Mouse (Mus musculus) urinary bladder, adult 2 months (tissue): ENCODE data around the gene Grem1. TPM values are rescaled to one million over a fixed set of nuclear protein-coding genes. Genes with fewer than 3 reads are reported as not detected.

Experiments used
- DNase-seq: peaks from one replicate; pipeline ENCODE4 v3.0.0; 2022; ENCODE audit warnings: low spot score
- polyA plus RNA-seq: library from polyadenylated mRNA; depleted of rRNA; stranded (reverse); fragments of >200 nt; gene quantifications from 2 replicates; pipeline ENCODE4 v1.2.3, GENCODE M21; 2012; rRNA removed

Grem1 gene
- polyA plus RNA-seq, 1 experiment = 0.07 TPM

DNA sequence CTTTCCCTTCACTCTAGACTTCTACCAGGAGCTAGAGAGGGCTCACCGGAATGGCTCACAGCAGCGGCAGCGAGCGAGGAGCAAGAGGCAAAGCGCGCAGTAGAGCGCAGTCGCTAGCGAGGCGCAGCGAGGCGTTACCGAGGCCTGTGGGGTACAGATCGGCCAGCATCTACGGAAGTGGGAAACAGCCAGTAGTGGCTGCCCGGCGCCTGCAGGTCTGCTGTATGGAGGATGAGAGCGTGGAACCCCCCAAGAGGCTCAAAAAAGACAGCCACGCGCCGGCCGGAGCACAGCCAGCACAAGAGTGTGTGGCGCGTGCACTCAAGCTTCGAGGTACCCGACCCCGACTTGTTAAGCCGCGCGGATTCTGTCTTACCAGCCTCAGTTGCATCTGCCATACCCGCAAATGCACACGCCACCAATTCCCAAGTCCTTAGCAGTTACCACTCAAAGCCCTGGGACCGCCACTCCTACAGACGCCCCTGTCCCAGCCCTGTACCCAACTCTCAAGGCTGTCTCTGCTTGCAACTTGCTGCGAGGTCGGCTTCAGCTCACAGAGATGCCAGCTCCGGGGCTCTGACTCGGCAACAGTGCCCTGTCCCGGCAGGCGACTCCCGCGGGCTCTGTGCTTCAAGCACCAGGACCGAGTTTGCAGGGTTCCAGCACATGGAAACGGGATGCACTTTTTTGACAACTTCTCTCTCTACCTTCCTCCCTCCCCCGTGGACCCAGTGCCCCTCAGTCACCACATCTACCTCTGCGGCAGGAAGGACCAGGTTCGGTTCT is 728 bp downstream of the Grem1 start:
- DNase-seq = no peak

DNA sequence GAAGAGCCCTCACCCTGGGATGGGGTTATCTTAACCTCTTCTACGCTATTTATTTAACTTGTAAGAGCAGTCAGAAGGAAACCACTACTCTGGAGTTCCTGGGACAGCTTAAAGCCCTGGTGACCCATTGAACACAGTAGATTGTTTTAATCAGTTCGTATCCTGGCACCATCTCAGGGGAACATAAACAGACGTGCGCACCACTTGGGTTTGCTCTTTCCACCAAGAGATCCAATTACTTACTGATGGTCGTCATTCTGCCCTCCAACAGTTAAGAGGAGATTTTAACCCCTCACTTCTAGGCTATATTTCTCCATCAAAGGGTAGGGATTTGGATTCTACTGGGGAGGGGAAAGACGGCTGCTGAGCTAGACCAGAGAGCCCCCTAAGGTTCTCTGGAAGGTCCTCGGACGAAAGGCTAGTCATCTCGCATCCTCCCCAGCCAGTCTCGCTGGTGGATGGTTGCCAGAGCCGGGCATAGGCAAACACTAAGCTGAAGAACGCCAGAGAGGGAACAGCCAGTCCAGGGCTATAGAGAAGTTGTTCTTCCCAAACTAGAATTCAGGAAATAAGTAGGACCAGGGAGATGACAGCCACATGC is 1.4 kb downstream of the Grem1 start:
- no peak for DNase-seq

DNA sequence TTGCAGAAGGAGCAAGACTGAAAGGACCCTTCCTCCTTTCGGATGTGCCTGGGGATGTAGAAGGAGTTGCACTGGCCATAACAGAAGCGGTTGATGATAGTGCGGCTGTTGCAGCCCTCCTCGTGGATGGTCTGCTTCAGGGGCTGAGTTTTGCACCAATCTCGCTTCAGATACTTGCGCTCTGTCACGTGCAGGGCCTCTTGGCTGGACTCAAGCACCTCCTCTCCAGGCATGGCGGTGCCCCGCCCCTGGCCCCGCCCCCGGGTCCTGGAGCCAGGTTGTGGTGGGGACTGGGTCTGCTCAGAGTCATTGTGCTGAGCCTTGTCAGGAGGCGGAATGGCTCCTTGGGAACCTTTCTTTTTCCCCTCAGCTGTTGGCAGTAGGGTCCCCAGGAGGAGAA is 8.7 kb downstream of the Grem1 start:
- DNase-seq = no peak

DNA sequence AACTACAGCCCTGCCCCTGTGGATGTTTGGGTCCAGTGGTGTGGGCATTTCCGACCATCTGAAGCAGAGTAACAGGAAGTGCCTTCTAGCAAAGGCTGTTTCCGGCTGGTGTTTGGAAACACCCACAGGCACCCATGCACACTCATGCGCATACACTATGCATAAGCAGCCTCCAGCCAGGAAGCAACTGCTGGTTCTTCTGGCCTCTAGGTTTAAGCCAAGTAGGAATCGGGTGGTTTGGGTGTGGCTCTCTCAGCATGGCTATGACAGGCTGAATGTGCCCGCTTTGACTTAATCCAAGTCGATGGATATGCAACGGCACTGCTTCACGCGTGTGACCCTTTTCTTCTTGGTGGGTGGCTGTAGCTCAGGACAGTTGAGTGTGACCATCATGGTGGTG is 9.1 kb downstream of the Grem1 start:
- DNase-seq = no peak

DNA sequence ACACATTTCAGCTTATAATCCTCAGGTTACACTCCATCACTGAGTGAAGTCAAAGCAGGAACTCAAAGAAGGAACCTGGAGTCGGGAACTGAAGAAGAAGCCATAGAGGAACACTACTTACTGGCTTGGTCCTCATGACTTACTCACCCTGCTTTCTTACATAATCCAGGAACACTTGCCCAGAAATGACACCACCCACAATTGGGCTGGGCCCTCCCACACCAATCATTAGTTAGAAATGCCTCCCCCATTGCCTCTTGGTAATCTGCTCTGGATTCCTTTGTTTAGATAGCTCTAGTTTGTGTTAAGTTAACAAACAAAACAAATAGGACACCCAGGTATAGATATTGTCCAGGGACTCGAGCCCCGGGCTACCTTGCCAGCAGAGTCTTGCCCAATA is 29.9 kb downstream of the Grem1 start:
- no peak for DNase-seq

DNA sequence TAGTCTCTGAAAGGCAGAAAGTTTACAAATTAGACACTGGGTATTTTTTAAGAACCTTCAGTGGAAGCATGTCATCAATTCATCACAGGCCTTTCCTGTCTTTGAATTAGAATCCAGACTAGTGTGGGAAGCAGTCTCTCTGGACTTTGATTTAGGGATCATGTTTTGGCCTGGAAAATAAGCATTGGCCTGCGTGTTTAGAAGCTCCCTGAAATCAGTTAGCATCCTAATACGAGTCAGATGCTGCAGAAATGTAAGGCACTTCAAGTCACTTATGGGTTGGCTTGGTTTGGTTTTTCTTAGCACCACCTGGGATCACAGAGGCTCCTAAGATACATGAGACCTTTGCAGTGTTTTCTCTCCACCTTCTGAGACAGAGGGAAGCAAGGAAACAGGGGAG is 43.6 kb downstream of the Grem1 start:
- no peak for DNase-seq

DNA sequence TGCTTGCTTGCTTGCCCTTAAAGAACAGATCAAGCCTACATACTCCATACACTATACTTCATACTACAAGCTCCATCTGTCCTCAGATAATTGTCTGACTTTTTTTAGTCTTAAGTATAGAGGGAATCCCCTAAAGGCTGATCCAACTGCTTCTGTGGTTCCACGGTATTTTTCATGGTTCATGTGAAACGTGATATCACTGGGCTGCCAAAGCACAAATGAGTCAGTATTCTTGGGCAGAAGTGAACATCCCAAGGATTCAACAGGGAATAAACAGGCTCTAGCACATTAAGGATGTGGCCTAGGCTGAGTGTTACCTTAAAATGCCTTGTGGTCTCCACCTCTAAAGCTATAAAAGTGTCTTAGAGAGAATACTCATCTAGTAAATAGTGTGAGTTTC is 45.0 kb downstream of the Grem1 start:
- DNase-seq = no peak

DNA sequence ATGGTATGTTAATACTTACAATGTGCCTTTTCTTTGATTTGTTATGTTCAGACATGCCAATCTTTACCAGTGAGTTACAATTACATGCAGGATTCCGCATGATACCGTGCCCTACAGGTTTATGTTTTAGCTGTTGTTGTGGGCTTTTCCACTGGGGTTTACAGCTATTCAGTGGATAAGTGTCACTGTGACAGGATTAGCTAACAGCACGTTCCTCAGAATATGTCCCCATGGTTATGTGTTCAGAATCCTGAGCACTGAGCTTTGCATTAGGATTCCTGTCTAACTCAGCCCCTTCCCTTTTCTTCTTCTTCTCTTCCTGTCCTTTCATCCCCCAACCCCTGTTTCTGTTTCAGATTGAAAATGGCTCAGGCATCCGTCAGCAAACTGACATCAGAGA is 50.9 kb downstream of the Grem1 start:
- DNase-seq = no peak

DNA sequence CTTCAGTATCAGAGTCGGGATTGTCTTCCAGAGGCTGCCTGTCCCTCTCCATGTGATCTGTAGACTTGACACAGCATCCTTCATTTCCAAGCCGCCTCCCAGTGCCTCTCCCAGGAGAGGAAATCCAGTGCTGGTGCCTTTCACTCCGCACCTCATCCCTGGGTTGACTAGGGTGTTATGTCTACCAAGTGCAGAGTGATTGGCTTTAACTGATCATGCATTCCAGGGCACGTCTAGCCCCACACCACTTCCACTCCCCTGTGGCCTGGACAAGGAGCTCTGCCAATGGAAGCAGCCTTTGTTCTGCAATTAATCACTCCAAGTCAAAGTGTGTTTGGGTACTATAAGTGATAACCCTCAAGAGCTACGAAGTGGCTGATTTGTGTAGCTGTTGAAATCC is 56.9 kb downstream of the Grem1 start:
- DNase-seq = no peak

DNA sequence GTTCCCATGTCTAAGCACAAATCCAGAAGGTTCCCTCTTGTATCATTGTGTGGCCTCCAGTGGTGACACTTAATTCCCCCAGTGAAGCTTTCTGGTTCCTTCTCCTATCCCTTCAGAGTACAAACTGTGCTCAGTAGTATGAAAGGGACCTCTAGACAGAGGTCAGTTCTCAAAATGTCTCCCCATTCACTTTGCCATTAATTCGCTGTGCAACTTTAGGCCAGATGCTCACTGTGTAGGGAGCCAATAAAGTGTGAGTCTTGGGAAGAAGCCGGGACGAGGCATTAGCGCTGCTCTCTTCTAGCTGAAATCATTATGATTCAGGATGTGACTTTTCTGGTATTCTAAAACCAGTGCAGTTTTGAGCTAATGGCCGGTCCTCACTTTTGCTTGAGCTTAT is 61.8 kb downstream of the Grem1 start:
- no peak for DNase-seq

DNA sequence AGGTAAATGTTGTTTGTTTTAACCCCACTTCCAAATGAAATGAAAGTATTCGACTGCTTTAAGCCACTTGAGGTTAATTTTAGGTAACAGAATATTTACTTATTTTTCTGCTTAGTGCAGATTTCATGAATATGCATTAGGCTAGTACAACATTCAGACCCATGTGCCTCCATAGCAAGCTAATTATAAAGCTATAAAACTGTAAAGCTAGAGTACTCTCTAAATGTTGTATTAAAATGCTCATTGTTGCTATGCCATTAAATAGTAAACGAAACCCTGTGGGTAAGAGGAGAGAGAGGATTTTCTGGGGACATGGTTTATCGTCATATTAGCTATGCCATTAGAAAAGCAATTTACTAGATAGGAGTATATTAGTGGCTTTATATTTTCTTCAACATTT is 62.2 kb downstream of the Grem1 start:
- no peak for DNase-seq

Other genes with a start within 250 kb of the Grem1 start
- gene Scg5, start 70.5 kb upstream of the Grem1 start, polyA plus RNA-seq = 1.1 and 1.2 TPM in 2 replicates
- gene Arhgap11a, start 90.0 kb upstream of the Grem1 start, polyA plus RNA-seq = 2.5 and 2.6 TPM in 2 replicates